Mouse (Mus musculus): ENCODE results near the gene Pus7l.
"Not testable (repeated sequence)": the region's sequence is repeated elsewhere in the genome, so short reads cannot be mapped to it uniquely, and the experiment has no call there.

Pus7l gene

DNA sequence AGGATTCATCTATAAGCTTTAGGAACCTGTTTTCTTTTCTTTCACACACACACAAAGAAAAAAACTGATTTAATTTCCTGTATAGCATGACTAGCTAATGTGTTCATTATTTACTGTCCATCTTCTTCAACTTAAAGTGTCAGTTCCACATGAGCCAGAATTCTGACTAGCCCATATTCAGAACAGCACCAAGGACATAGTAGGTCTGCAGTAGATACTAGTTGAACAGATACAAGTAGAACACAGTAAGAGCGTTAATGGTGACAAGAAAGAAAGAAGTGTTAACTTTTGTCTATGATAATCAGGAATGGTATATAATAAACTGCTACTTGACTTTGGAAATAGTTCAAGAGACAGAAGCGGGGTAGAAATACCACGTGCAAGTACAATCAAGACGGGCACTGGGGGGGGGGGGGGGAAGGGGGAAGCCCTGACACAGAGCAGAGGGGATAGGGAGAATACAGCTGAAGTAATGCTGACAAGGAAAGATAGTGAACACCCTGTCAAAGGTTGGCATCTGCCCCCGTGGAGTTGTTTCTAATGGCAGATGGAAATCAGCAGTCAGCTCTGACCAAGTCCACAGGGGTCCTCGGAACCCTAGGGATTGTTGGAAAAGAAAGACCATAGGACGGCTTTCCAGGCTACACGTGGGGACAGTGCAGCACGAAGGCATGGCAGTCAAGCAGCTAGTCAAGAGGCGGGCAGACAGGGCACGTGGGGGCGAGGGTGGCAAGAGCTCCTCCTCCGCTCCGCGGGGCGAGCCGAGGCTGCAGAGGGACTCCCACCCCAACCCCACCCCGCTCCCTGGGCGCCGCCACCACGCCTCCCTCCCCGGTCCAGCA lies 559 bp downstream of the Pus7l start:
- no peak for DNase-seq (ENCODE audit: low read depth, low spot score)

- DNase-seq (ENCODE audit: low read depth, low spot score): no peak
These were observed 4.1 kb downstream of the Pus7l start for GRCm38 (mm10) chr15:94539296-94539695.

DNA sequence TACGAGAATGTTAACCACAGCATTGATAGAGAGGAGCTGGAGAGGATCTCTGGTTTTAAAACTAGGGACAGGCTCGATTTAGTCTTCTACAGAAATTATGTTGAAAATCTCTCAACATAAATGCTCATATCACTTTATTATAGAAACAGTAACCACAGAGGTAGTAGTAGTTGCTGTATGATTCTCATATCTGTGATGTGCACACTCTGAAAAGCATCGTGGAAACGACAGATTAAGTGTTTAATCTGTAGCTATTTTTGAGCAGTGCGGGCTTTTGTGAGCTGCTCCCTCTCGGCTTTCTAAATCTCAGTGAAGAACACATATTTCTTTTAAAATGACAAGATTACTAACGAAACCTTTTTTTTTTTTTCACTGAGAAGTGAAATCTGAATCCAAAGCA lies 7.8 kb downstream of the Pus7l start:
- DNase-seq (ENCODE audit: low read depth, low spot score): no peak

DNA sequence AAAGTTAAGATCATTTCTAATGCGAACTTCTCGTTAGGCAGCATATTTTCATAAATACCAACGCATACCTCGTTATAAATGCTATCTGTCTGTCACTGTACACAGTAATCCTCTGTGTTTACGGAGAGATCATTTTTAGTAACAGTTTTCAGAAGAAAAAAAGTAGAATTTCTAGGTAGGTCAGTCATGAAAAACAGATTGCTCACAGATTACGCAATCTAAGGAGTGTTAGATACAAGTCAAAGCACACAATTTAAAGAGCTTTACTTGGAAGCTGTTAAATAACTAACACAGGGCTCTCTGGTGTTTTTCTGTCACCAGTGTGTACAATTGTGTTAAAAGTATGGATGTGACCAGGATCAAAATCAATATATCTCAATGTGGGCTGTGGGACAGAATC lies 10.4 kb downstream of the Pus7l start:
- DNase-seq (ENCODE audit: low read depth, low spot score): no peak

GRCm38 (mm10) chr15:94532306-94532705 lies 11.0 kb downstream of the Pus7l start:
- no peak for DNase-seq (ENCODE audit: low read depth, low spot score)

- no peak for DNase-seq (ENCODE audit: low read depth, low spot score)
These were observed 12.8 kb downstream of the Pus7l start for GRCm38 (mm10) chr15:94530519-94530918.

DNA sequence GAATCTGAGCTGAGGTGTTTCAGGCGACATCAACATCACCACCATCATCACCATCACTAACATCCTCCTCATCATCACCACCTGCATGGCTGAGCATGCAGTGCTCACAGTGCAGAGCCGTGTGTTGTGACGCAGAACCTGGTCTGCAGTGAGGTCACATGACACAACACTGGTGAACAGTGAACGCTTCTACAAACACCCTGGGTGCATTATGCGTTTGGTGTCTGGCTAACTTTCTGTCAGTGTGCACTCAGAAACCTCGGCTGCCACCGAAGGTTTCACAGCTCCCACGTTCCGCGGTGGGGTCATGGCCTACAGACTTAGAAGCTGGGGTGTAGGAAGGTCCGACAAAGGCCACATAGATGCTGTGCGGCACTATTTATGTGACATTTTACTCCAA lies 18.4 kb downstream of the Pus7l start:
- no peak for DNase-seq (ENCODE audit: low read depth, low spot score)

GRCm38 (mm10) chr15:94523251-94523650 lies 20.1 kb downstream of the Pus7l start:
- DNase-seq (ENCODE audit: low read depth, low spot score): no peak

DNA sequence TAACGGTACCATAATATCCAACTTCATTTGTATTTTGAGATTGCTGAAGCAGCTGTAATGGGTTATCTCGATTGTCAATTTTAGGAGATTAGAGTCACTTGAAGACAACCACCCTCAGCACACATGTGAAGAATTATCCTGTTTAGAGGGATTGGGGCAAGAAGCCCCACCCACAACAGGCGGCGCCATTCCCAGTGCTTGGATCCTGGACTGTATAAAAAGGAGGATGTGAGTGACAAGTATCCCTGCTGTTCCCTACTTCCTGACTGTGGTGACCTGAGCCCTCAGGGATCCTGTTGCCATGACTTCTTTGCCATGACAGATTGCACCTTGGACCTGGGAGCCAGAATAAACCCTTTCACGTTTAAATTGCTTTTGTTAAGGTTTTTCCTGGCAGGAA lies 22.4 kb downstream of the Pus7l start:
- no peak for DNase-seq (ENCODE audit: low read depth, low spot score)

GRCm38 (mm10) chr15:94520205-94520900 lies 23.0 kb downstream of the Pus7l start:
- DNase-seq (ENCODE audit: low read depth, low spot score): peak; percentile 77

DNA sequence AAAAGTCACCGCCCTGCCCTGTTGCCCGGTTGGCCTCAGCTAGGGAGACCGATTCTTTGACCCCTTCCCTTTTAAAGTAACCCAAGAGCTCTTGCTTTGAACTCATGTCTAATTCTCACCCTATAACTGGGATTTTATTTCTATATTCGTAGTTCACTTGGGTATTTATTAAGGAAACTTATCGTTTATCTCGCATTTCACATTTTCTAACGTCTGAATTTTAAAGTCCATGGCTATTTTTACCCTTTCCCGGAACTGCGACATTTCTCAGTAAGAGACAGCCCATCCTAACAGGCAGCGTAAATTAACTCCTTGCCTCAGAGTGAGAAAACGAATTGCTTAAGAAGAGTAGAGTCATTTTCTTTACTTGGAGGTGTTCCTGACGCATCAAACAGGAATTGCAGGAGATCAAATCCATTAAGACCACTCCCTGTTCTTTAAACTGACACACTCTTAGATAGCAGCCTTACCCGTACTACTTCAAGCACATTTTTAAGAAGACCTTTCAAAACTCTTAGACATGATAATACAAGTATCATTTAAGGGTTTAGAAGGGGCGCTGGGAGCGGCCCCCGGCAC lies 25.3 kb downstream of the Pus7l start:
- no peak for DNase-seq (ENCODE audit: low read depth, low spot score)

DNA sequence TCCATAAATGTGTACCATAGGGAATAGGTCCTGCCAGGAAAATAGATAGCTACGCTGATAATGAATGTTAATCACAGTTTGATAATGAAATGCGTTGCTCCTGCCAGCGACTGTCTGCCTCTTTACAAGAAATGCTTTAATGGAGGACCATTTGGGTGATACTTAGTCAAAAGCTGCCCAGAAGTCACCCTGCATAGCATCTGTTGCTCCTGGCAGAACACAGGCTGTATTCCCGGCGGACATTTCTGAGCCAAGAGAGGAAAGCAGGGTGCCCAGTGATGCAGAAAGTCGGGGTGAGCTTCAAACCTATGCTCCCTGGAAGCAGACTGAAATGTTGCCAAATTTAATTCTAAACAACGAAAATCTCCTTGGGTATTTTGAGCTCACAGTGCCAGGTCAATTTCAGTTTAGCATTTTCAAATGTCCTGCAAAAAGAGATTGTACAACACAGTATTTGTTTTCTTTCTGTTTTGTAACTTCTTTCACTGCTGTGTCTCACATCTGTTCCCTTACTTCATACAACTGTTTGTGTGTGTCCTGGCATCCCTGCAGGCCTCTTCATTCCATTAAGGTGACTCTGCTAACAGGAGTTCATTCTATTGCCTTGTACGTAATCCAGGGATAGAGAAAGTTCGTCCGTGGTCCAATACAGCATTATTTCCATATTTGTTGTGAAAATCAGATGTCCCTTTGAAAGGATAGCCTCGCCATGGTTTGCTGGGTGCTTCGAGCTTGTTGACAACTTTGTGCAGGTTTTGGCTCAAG lies 39.7 kb downstream of the Pus7l start:
- DNase-seq (ENCODE audit: low read depth, low spot score): no peak

DNA sequence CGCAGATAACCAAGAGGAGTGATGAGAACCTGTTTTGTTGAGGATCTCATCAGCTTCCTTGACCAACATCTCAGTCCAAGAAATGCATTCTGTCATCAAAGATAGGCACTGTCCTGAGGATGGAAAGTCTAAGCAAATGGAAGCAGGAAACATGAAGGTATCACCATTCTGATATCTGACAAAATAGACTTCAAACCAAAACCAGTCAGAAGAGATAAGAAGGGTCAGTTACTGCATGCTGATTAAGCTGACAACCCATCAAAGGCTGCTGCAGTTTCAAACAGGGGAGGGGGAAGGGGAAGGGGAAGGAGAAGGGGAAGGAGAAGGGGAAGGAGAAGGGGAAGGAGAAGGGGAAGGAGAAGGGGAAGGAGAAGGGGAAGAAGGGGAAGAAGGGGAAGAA lies 44.1 kb downstream of the Pus7l start:
- no peak for DNase-seq (ENCODE audit: low read depth, low spot score)

GRCm38 (mm10) chr15:94495936-94496335 lies 47.4 kb downstream of the Pus7l start:
- DNase-seq (ENCODE audit: low read depth, low spot score): no peak

GRCm38 (mm10) chr15:94494445-94494844 lies 48.9 kb downstream of the Pus7l start:
- no peak for DNase-seq (ENCODE audit: low read depth, low spot score)

DNA sequence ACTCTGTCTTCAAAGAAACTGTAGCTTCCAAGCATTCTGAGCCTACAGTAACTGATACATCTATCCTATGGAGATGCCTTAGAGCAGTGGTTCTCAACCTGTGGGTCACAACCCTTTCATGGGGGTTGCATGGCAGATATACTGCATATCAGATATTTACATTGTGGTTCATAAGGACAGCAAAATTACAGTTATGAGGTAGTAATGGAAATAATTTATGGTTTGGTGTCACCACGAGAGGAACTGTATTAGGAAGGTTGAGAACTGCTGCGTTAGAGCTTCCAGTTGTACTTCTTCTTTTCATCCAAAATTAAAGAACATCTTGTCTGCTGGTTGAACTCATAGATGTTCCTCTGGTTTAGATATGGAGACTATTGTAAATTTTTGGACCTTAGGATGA lies 53.9 kb downstream of the Pus7l start:
- DNase-seq (ENCODE audit: low read depth, low spot score): no peak

- not testable (repeated sequence) for DNase-seq (ENCODE audit: low read depth, low spot score)
These were observed 55.3 kb downstream of the Pus7l start for GRCm38 (mm10) chr15:94488028-94488427.

- DNase-seq (ENCODE audit: low read depth, low spot score): no peak
These were observed 60.8 kb downstream of the Pus7l start for GRCm38 (mm10) chr15:94482555-94482954.

- DNase-seq (ENCODE audit: low read depth, low spot score): no peak
These were observed 62.6 kb downstream of the Pus7l start for GRCm38 (mm10) chr15:94480792-94481191.

DNA sequence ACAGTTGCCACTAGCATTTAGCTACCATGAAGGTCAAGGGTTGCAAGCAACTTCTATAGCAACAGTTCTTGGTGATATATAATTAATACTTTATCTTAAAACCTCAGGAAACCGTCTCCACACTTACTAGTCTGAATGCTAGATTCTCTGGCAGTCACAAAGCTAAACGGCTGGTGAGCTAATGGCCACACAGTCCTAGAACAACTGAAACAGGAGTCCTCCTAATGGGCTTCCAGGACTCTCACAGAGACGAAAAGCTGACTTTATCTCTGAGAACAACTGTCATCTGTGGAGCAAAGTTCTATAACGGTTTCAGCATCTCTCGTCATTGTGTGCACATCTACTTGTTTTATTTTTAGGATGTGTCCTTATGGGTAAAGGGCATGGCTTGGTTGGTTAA lies 63.1 kb downstream of the Pus7l start:
- no peak for DNase-seq (ENCODE audit: low read depth, low spot score)

GRCm38 (mm10) chr15:94479513-94480136 lies 63.7 kb downstream of the Pus7l start:
- no peak for DNase-seq (ENCODE audit: low read depth, low spot score)

DNA sequence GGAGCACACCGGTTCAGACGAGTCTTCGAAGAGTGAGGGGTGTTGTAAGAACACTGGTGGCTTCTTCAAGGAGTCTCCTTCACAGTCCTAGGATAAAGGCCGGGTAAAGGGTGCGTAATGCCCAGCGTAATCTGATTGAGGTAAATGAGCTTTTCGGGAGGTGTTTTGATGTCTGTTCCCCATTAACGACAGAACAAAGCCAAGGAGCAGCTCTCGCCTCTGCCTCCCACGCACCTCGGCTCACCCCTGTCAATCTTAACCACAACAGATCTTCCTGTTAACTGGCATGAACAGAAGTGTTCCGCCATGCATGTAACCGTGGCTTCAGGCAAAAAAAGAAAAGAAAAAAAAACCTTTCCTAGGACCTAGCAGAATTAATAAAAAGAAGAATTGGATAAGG lies 64.6 kb downstream of the Pus7l start:
- no peak for DNase-seq (ENCODE audit: low read depth, low spot score)
